Mouse (Mus musculus) left cerebral cortex, postnatal 4 days (tissue): ENCODE data around the gene Gcc2. TPM values are rescaled to one million over a fixed set of nuclear protein-coding genes. Genes with fewer than 3 reads are reported as not detected.

Experiments used
- total RNA-seq, 2 experiments: library from RNA; stranded (reverse); gene quantifications; 2 replicates each; pipeline ENCODE4 v1.2.3; 2021

The Gcc2 gene
- total RNA-seq, 2 experiments from 2014 or later, result 64.9 to 65.6 TPM

Other genes with a start within 250 kb of the Gcc2 start
- gene AW822073, start 30.6 kb upstream of the Gcc2 start, total RNA-seq, result not detected
- not detected for gene Duxf3, start 22.8 kb upstream of the Gcc2 start, total RNA-seq
- gene Gm4981, start 18.8 kb upstream of the Gcc2 start, total RNA-seq, result not detected
- gene Lims1, start 68.0 kb downstream of the Gcc2 start, total RNA-seq, result 10 to 100 TPM; 34.7 to 35.9 TPM
- 10 to 100 TPM; 59.5 to 63.3 TPM for gene Ranbp2, start 191.4 kb downstream of the Gcc2 start, total RNA-seq
- gene Ccdc138, start 242.5 kb downstream of the Gcc2 start, total RNA-seq, result 1 to 10 TPM; 7.5 to 8.0 TPM